Mouse (Mus musculus) heart, embryonic 12.5 days (tissue): ENCODE data around the gene Cyp4v3. TPM values are rescaled to one million over a fixed set of nuclear protein-coding genes. Genes with fewer than 3 reads are reported as not detected.
A peak's percentile ranks its signal among the peaks of the same experiment; 100 is the strongest.
"Not testable (repeated sequence)": the region's sequence is repeated elsewhere in the genome, so short reads cannot be mapped to it uniquely, and the experiment has no call there.

Source experiments
- ATAC-seq: fragments of 200-750 bp; cut with Nextera tagmentation; 2 replicates; pipeline ENCODE4 v1.8.0; 2017; ENCODE audit warnings: moderate TSS enrichment, moderate library complexity; ENCODE audit not compliant: insufficient number of reproducible peaks, low FRiP score
- H3K27ac ChIP-seq: fragments of 300-500 bp; sonication (generic); 2 replicates; pipeline ENCODE4 v1.5.1; 2016; ENCODE audit warnings: mild to moderate bottlenecking, moderate library complexity; ENCODE audit not compliant: poor library complexity, severe bottlenecking
- H3K27me3 ChIP-seq: fragments of 300-500 bp; sonication (generic); replicated peaks from 2 replicates; pipeline ENCODE4 v1.6.1; 2016; ENCODE audit warnings: mild to moderate bottlenecking, moderate library complexity
- H3K36me3 ChIP-seq: fragments of 300-500 bp; sonication (generic); 2 replicates; pipeline ENCODE4 v1.6.1; 2016; ENCODE audit warnings: mild to moderate bottlenecking, moderate library complexity
- H3K4me1 ChIP-seq: fragments of 300-500 bp; sonication (generic); replicated peaks from 2 replicates; pipeline ENCODE4 v1.6.1; 2016; ENCODE audit warnings: mild to moderate bottlenecking
- H3K4me2 ChIP-seq: fragments of 300-500 bp; sonication (generic); 2 replicates; pipeline ENCODE4 v1.6.1; 2016; ENCODE audit warnings: mild to moderate bottlenecking, moderate library complexity
- H3K4me3 ChIP-seq: fragments of 300-500 bp; sonication (generic); 2 replicates; pipeline ENCODE4 v1.5.1; 2016; ENCODE audit warnings: mild to moderate bottlenecking
- H3K9ac ChIP-seq: fragments of 300-500 bp; sonication (generic); 2 replicates; pipeline ENCODE4 v1.6.1; 2016; ENCODE audit warnings: mild to moderate bottlenecking, moderate library complexity
- H3K9me3 ChIP-seq: fragments of 300-500 bp; sonication (generic); replicated peaks from 2 replicates; pipeline ENCODE4 v1.6.1; 2016; ENCODE audit warnings: mild to moderate bottlenecking, moderate library complexity
- WGBS: fragments of 180-500 bp; shearing (Covaris S2); methylation state at CpG from one replicate; pipeline ENCODE4 v1.1.7; 2016; 5-methylcytosine and 5-hydroxymethylcytosine counted together
- polyA plus RNA-seq: library from polyadenylated mRNA; unstranded; fragments of >200 nt; fragmentation: Nextera tagmentation; extraction: Ambion mirVana; gene quantifications from 2 replicates; pipeline ENCODE4 v1.2.1, GENCODE M21; 2016

Gene Cyp4v3
- polyA plus RNA-seq, 1 experiment from 2014 or later = 0.56 TPM

DNA sequence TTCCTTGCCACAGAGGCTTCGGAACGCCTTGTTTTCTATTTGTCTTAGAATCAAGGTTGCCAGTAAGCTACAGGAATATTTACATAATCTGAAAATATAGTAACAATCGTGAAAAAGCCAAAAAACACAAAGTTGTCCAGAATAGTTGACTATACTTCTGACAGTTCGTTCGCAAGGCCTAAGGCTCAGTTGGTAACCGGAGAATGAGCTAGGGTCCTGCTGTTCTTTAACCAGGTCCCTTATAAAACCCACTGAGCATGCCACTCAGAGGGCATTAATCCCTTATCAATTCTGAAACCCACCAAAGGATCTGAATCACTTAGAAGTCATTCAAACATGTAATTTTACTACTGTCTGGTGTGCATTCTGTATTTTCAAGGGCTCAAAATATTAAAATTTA lies 22.8 kb upstream of the Cyp4v3 start:
- Histone ChIP-seq H3K27me3 (no peaks in the 10 kb centered on the region), H3K4me1 (no peaks in the 10 kb centered on the region; the same call in 1 of the 2 replicates), H3K9ac (no peak overlapping the region), H3K9me3 (no peaks in the 10 kb centered on the region), H3K27ac (no peak overlapping the region), H3K36me3 (0 out of 2 replicates have a peak, but pooled peaks cover 4% of the 10 kb centered on the region), H3K4me2 (no peak overlapping the region), H3K4me3 (no peak overlapping the region)
- no peak for ATAC-seq
- 84% methylated on average over 6 of the region's 6 CpGs for WGBS

DNA sequence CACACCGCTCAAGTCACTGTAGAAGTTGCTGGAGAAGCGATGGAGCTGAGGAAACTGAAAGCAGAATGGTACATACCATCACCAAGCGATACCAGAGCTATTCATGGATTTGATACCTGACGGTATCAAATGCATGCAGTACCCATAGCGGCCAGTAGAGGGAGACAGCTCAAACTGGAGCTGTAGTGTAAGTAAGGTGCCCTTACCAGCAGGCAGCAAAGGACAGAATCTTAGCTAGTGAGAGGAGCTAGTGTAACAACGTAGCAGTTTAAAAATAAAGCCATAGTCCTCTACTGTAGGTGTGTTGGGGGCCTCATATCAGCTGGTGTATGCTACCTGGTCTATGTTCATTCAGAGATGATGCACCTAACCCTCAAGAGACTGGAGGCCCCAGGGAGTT lies 12.0 kb upstream of the Cyp4v3 start:
- Histone ChIP-seq H3K4me3 (no peak overlapping the region), H3K9me3 (no peaks in the 10 kb centered on the region), H3K27me3 (no peaks in the 10 kb centered on the region), H3K4me1 (no peaks in the 10 kb centered on the region), H3K4me2 (peak overlapping the region; percentile 26; the same call in 1 of the 2 replicates), H3K36me3 (0 out of 2 replicates have a peak, but pooled peaks cover 11% of the 10 kb centered on the region), H3K9ac (no peak overlapping the region), H3K27ac (no peak overlapping the region)
- no peak; the same call in 1 of the 2 replicates for ATAC-seq
- 10% methylated on average over 6 of the region's 6 CpGs for WGBS

DNA sequence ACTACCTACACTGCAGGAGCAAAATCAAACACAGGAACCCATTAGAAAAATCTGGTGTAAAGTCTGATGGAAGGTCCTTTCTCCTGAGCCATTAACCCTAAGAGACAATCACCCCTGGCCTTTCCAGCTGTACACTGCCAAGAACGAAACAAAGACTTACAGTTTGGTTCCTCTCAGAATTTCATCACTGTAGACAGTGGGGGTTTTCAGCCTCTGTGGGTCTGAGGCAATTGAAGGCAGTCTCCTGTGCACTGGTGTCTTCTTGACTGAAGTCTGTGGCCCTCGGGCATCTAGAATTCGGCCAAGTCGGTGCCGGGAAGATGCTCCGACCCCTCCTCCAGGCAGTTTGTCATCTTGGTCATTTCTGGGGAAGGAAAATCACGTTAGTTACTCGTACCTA lies 11.3 kb upstream of the Cyp4v3 start:
- Histone ChIP-seq H3K27me3 (no peaks in the 10 kb centered on the region), H3K36me3 (0 out of 2 replicates have a peak, but pooled peaks cover 11% of the 10 kb centered on the region), H3K4me3 (no peak overlapping the region), H3K9ac (no peak overlapping the region), H3K27ac (no peak overlapping the region), H3K4me2 (no peak overlapping the region), H3K4me1 (no peaks in the 10 kb centered on the region), H3K9me3 (no peaks in the 10 kb centered on the region)
- 85% methylated on average over 8 of the region's 8 CpGs for WGBS
- ATAC-seq = no peak

DNA sequence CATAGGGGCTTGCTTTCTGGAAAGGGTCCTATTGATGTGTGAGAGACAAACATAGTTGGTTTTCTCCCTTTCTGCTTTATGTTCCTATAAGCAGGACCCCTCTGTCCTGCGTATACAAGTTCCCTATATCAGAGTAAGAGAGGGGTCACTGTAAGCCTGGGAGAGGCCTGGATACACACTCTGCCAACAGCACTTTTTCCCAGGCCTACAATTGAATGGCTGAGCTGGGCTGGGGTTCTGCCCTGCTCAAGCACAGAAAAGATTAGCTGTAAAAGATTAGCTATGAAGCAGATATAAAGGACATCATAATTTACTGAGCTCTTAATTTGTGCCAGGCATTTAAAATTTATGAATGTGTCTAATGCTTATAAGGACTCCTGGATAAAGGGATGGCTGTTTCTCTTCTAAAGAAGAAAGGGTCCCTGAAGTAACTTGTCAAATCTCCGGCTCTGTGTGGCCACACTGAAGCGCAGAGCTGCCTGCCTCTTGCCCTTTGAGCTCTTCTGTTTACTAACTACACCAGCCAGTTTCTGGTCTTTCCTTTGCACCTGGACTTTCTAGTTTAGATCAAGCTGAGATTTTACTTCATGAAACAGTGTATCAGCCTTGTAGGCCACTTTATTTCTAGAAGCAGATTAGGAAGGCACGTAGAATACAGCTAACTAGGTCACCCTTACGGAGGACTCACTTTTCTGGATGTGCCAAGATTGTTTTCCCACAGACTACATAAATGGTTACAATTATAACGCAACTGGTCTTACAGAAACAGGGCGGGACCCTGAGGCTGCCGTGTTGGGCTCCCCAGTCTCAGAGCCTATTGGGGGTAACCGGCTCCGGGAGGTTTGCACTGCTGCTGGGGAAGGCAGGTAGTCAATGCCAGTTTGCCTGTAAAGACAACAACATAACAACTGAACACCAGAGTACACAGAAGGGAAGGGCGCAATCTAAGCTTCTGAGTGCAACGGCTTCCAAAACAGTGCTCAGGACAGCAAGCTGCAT lies 8.9 kb upstream of the Cyp4v3 start:
- H3K36me3 ChIP-seq = 0 out of 2 replicates have a peak, but pooled peaks cover 11% of the 10 kb centered on the region
- no peak overlapping the region for H3K4me3 ChIP-seq
- H3K27me3 ChIP-seq = no peaks in the 10 kb centered on the region
- no peaks in the 10 kb centered on the region for H3K4me1 ChIP-seq
- no peak for ATAC-seq
- H3K27ac ChIP-seq = no peak overlapping the region
- no peak overlapping the region for H3K4me2 ChIP-seq
- 87% methylated on average over 12 of the region's 12 CpGs for WGBS
- no peaks in the 10 kb centered on the region for H3K9me3 ChIP-seq
- no peak overlapping the region for H3K9ac ChIP-seq

DNA sequence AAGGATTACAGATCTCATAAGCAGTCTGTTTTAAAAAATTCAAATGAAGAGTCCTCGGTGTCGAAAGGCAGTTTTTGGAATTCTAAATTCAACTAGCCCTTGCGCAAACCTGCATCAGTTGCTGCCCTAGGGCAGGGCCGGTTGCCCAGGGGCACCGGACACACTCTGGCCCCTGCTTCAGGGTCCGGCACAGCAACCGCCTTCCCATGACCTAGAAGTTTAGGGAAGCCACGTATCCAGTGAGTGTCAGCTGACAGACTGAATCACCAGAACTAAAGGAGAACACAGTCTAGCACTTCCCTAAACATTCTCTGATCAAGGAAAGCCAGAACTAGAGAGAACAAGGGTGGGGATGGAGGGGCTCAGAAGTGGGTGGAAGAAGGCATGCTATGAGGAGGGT lies 477 bp upstream of the Cyp4v3 start:
- Histone ChIP-seq H3K4me1 (no peaks in the 10 kb centered on the region), H3K27me3 (0 out of 2 replicates have a peak, but pooled peaks cover 4% of the 10 kb centered on the region), H3K9ac (peak overlapping the region; percentile 67), H3K9me3 (no peaks in the 10 kb centered on the region), H3K27ac (no peak overlapping the region), H3K4me2 (peak overlapping the region; percentile 84), H3K4me3 (peak overlapping the region; percentile 66), H3K36me3 (no peaks in the 10 kb centered on the region)
- 4% methylated on average over 8 of the region's 8 CpGs for WGBS
- no peak for ATAC-seq

DNA sequence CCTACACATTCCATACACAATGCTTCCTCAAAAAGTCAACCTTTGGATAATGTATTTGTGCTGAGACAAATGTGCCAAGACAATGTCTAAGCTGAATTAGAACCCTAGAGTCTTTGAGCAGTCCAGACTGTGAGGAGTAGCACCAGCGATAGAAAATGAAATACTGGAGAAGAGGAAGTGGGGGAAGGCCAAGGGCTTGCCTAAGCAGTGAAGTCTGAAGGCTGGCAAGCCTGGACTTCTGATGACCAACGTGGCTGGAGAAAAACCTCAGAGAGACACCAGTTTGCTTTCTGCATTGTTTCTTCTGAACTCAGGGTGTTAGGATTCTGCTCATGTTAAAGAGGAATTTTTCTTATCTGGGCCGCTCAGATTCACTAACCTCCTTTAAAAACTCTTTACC lies 2.2 kb downstream of the Cyp4v3 start:
- Histone ChIP-seq H3K27me3 (0 out of 2 replicates have a peak, but pooled peaks cover 4% of the 10 kb centered on the region), H3K4me1 (no peaks in the 10 kb centered on the region), H3K4me2 (no peak overlapping the region), H3K4me3 (no peak overlapping the region), H3K9ac (no peak overlapping the region), H3K9me3 (no peaks in the 10 kb centered on the region), H3K36me3 (no peaks in the 10 kb centered on the region), H3K27ac (no peak overlapping the region)
- 68% methylated on average over 3 of the region's 3 CpGs for WGBS
- no peak for ATAC-seq

DNA sequence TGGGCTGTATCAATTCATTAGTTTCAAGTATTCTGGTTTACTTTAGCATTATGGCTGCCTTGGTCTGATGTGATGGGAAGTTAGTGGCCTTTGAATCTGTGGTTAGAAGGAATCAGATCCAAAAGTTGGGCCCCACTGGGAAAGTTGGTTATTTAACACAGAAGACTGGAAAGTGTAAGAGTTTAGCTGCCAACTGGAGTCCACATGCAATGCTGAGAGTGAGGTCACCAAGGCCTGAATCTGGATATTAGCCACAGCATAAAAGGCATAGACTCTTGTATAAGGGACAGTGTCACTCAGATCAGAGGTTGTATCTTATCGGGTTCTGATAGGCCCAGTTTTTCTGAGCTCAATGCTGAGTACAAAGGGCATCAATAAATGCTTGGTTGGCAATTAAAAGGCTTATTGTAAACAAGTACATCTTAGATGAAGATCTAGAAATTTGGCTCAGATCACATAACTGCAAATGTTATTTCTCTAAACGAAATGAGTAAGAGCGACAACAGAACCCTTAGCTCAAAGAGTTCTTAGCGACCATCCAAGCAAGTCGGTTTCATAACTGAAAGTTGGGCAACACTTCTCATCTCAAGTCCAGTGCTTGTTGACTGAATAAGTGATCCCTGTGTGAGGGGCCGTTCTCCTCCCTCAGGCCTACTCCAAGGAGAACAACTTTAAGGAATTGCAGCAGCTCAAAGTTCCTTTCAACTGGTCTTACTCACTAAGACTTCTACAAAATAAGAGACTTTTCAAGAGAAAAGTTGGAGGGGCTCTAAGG lies 3.6 kb downstream of the Cyp4v3 start:
- 81% methylated on average over 6 of the region's 6 CpGs for WGBS
- ATAC-seq = no peak
- 0 out of 2 replicates have a peak, but pooled peaks cover 4% of the 10 kb centered on the region for H3K27me3 ChIP-seq
- no peak overlapping the region for H3K9ac ChIP-seq
- H3K4me1 ChIP-seq = no peaks in the 10 kb centered on the region
- H3K27ac ChIP-seq = no peak overlapping the region
- H3K4me3 ChIP-seq = no peak overlapping the region
- no peaks in the 10 kb centered on the region for H3K9me3 ChIP-seq
- H3K4me2 ChIP-seq = no peak overlapping the region
- no peaks in the 10 kb centered on the region for H3K36me3 ChIP-seq

DNA sequence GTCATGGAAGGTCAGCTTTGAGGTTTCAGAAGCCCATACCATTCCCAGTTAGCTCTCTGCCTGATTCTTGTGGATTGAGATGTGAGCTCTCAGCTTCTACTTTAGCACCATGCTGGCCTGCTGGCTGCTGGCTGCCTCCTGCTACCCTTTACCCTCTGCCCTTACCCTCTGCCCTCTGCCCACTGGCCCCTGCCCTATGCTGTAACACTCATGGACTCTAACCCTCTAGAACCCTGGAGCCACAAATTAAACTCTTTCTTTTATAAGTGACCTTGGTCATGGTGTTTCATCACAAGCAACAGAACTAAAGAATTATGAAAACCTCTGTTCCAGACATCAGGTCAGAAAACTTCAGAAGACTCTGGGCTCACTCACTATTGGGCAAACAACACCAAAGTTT lies 5.9 kb downstream of the Cyp4v3 start:
- H3K4me3 ChIP-seq, H3K27ac ChIP-seq, H3K9ac ChIP-seq, H3K4me1 ChIP-seq, H3K9me3 ChIP-seq, ATAC-seq, H3K36me3 ChIP-seq, H3K27me3 ChIP-seq, H3K4me2 ChIP-seq: not testable (repeated sequence)

DNA sequence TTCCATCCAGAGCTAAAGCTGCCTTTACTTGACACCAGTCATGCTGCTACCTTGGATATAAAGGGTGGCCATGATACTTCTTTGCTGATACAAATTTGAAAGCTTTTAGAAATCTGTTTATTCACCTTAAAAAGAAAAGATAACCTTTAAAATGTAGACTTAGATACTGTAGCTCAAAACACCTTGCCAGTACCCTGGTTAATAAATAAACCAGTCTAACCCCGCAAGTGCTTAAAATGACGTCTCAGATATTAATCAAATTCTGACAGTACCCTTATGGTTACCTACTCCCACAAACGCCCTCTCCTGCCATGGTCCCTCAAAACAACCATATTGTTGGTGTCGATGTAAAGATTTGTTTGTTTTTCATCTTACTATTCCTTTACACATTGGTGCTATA lies 8.9 kb downstream of the Cyp4v3 start:
- H3K4me1 ChIP-seq = peaks cover 3% of the 10 kb centered on the region; the same call in 1 of the 2 replicates
- H3K4me2 ChIP-seq = no peak overlapping the region
- ATAC-seq = no peak
- no peaks in the 10 kb centered on the region for H3K27me3 ChIP-seq
- 72% methylated on average over 4 of the region's 4 CpGs for WGBS
- H3K36me3 ChIP-seq = no peaks in the 10 kb centered on the region
- no peaks in the 10 kb centered on the region for H3K9me3 ChIP-seq
- H3K4me3 ChIP-seq = no peak overlapping the region
- no peak overlapping the region for H3K27ac ChIP-seq
- no peak overlapping the region for H3K9ac ChIP-seq

DNA sequence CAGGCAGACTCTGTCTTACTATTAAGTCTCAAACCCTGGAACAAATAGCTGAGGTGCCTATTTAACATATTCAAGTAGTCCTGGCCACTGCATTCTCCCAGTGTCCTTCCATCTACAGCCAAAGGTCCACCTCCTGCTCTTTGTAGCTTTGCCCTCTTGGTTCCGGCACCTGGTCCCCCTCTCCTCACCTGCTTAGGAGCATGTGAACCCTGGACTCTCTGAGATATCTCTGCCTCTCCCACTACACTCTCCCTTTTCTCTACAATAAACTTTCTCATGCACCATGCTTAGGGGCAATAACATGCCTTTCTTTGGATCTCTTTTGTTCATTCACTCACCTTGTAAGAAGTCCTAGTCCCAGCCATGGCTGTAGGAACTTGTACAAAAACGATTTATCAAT lies 11.7 kb downstream of the Cyp4v3 start:
- no peak overlapping the region for H3K4me2 ChIP-seq
- 79% methylated on average over 2 of the region's 2 CpGs for WGBS
- no peaks in the 10 kb centered on the region for H3K36me3 ChIP-seq
- no peak overlapping the region for H3K9ac ChIP-seq
- H3K4me3 ChIP-seq = no peak overlapping the region
- ATAC-seq = no peak
- no peaks in the 10 kb centered on the region for H3K9me3 ChIP-seq
- H3K27me3 ChIP-seq = no peaks in the 10 kb centered on the region
- no peak overlapping the region for H3K27ac ChIP-seq
- H3K4me1 ChIP-seq = peaks cover 3% of the 10 kb centered on the region; the same call in 1 of the 2 replicates

DNA sequence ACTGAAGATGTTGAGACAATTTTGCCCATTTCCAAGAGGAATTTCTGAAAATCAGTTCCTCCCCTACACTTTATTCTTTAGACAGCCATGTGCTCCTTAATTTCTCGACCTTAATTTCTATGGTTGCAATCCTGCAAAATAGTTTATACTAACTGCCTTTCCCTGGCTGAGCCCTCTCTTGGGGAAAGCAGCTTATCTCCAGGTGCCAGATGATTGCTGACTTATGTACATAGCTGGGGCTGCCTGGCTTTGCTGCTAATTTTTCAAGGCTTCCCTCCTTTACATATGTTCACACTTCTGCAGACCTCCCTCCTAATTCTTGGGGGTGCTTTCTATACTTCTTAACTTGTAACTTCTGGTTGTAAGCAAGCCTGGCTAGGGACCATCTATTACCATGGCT lies 12.1 kb downstream of the Cyp4v3 start:
- no peaks in the 10 kb centered on the region for H3K27me3 ChIP-seq
- WGBS = 44% methylated on average over 1 of the region's 1 CpGs

More for the DNA sequence above, 12.1 kb downstream of the Cyp4v3 start:
- Histone ChIP-seq H3K36me3 (no peaks in the 10 kb centered on the region), H3K4me1 (peaks cover 3% of the 10 kb centered on the region; the same call in 1 of the 2 replicates), H3K4me3 (no peak overlapping the region), H3K9me3 (no peaks in the 10 kb centered on the region), H3K4me2 (no peak overlapping the region), H3K9ac (no peak overlapping the region), H3K27ac (no peak overlapping the region)
- ATAC-seq = no peak
